Mouse (Mus musculus) spleen, postnatal 4 days (tissue): Measurements from ENCODE around the gene Apol9a.
"Not testable (repeated sequence)": the region's sequence is repeated elsewhere in the genome, so short reads cannot be mapped to it uniquely, and the experiment has no call there.

Experiments
- DNase-seq, 2 experiments: peaks; one replicate each; pipeline ENCODE4 v3.0.0; 2022; ENCODE audit warnings: low spot score in 2 of 2

Gene Apol9a

GRCm38 (mm10) chr15:77411035-77411434 is at the start of gene Apol9a:
TSS of gene Apol9a (minus strand) at chr15:77411135.
- not testable (repeated sequence) for DNase-seq

DNA sequence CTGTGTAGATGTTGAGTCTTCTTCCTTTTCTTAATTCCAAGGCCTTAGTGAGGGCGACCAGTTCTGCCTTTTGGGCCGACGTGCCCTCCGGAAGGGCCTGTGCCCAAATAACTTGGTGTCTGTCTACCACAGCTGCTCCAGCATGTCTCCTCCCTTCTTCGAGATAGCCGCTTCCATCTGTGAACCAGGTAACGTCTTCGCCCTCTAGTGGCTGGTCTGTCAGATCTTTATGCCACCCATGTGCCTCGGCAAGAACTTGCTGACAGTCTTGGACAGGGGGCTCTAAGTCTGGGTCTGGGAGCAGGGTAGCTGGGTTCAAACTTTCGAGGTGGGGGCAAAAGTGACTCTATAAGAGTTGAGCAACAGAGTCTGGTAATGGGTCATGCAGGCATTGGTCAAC is 39.0 kb upstream of the Apol9a start:
- not testable (repeated sequence) for DNase-seq

- not testable (repeated sequence) for DNase-seq
Observed at GRCm38 (mm10) chr15:77447392-77447791, 36.5 kb upstream of the Apol9a start, which contains the start of gene Apol7b. TSS of gene Apol7b (minus strand) at chr15:77447492.

- DNase-seq, result not testable (repeated sequence)
Observed at GRCm38 (mm10) chr15:77445668-77446067, 34.7 kb upstream of the Apol9a start.

GRCm38 (mm10) chr15:77444746-77445145 is 33.8 kb upstream of the Apol9a start:
- DNase-seq, result not testable (repeated sequence)

- not testable (repeated sequence) for DNase-seq
Observed at GRCm38 (mm10) chr15:77428690-77429448, 17.9 kb upstream of the Apol9a start.

DNA sequence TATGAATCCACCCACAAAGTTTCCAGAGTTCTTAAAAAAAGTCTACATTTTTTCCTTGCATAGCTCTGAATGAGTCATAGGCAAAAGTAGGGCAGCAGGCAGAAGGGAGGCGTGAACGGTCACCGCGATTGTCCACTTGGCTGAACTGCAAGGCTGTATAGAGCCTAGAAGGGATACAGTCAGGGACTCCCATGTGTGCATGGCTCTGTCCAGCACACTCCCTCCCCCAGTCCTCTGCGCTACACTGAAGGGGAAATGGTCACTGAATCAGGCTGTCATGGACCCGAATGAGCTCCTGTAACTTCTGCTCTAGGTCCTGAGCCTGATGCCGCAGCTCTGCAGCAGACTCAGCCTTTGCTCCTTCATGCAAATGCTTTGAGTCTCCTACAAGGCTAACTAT is 12.0 kb upstream of the Apol9a start:
- DNase-seq, result not testable (repeated sequence)

DNA sequence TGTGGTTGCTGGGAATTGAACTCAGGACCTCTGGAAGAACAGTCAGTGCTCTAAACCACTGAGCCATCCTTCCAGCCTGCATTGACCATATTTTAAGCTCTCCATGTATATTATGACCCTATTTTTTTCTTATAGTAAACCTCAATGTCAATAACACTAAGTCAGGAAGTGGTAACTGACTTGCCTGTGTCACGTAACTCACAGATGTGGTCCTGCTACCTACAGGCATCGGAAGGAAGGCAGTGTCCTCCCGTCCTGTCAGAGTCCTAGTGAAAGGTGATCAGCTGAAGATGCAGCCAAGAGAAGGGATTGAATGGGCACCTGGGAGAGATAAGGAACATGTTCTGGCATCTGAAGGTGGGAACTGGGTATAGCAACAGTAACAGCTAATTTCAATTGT is 8.7 kb upstream of the Apol9a start:
- DNase-seq, result not testable (repeated sequence)

GRCm38 (mm10) chr15:77416655-77417333 is 5.9 kb upstream of the Apol9a start:
- not testable (repeated sequence) for DNase-seq

GRCm38 (mm10) chr15:77415653-77416052 is 4.7 kb upstream of the Apol9a start:
- not testable (repeated sequence) for DNase-seq

GRCm38 (mm10) chr15:77412695-77413094 is 1.8 kb upstream of the Apol9a start:
- not testable (repeated sequence) for DNase-seq

DNA sequence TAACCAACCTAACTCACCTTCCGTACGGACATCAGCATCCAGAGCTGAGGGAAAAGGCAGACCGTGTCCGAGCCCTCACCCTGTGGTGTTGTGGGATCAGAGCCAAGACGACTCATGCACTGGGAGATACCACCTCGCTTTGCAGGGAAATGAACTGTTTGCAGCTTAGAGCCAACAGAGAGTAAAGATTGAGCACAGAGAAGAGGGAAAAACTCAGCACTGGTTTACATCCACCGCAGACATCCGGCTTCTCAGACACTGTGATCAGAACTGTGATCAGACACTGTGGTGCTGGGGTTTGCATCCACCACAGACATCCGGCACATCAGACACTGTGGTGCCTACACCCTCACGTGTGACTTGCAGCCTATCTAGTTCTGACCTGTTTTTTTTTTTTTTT is 4.6 kb downstream of the Apol9a start:
- DNase-seq, result peak in 1 of 2 experiments; percentile 33

DNA sequence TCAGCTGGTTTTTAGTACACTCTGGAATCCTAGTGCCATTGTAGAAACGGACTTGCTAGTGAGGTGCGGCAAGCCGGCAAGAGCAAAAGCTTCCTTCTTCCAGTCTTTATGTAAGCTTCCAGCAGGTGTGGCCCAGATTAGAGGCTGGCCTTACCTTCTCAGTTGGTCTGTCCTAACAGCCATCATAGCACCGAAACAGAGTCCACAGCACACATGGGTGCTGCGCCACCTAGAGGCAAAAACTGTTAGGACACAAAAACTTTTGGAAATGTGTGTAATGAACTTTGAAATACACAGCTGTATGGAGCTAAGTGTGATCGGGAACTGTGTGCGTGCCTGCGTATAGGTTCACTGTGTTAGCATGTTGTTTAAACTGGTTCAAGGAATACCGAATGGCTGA is 11.9 kb downstream of the Apol9a start, which contains the start of gene Apol7a:
TSS of gene Apol7a (minus strand) at position 84 of the 400 bp plus-strand sequence.
- DNase-seq, result not testable (repeated sequence)

GRCm38 (mm10) chr15:77397450-77398132 is 13.3 kb downstream of the Apol9a start:
- DNase-seq, result not testable (repeated sequence)

DNA sequence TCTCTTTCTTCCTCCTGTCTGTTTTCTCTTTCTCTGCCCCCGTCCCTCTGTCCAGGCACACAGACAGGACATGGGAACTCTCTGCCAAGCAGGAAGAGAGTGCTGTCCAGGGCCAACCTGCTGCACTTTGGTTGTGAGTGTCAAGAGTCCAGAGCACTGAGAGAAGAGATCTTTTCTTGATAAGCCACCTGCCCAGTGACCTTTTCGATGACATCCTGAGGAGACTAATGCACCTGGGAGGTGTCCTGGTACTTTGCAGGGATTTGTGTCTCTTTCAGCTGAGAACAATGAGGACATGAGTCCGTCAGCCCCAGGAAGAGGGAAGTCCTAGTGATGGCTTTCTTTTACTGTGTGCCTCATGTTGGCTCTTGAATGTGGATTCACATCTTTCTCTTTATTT is 17.1 kb downstream of the Apol9a start:
- not testable (repeated sequence) for DNase-seq

GRCm38 (mm10) chr15:77387462-77387861 is 23.5 kb downstream of the Apol9a start:
- no peak for DNase-seq

DNA sequence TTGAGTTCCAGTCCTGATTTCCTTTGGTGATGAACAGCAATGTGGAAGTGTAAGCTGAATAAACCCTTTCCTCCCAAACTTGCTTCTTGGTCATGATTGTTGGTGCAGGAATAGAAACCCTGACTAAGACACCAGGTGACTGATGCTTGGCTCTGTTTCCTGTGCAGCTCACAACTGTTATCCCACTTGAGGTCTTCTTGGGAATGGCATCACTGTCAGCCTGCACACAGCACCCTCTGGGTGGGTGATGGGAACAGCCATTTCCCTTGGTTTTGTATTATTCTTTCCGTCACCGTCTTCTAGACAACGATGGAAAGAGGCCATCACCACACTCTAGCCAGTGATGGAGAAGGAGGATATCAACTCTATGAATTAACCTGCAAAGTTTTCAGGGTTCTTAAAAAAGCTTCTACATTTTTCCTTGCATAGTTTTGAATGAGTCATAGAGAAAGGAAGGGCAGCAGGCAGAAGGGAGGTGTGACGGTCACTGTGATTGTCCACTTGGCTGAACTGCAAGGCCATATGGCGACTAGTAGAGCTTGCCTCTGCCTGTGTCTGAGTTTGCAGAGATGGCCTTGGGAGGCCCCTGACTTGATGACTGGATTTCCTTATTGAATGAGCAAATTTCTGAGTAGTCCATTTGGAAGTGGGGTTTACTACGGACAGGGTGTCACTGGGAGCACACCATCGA is 26.4 kb downstream of the Apol9a start:
- no peak for DNase-seq

GRCm38 (mm10) chr15:77382880-77383279 is 28.1 kb downstream of the Apol9a start:
- no peak for DNase-seq

GRCm38 (mm10) chr15:77382271-77382850 is 28.6 kb downstream of the Apol9a start:
- no peak for DNase-seq

DNA sequence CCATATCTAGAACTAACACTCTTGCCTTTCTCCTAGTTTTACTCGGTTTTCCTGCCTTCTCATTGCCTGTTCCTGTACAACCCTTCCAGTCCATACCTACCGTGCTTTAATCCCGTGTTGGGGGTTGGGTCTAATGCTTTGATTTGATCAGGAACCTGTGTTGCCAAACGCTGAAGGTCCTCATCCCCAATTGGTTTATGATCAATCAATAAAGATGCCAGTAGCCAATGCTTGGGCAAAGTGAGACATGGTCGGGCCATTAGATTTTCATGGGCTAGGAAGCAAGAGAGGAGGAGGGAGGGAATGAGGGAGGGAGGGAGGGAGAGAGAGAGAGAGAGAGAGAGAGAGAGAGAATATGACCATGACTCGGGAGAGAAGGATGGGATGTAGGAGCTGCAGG is 29.5 kb downstream of the Apol9a start:
- DNase-seq, result no peak

DNA sequence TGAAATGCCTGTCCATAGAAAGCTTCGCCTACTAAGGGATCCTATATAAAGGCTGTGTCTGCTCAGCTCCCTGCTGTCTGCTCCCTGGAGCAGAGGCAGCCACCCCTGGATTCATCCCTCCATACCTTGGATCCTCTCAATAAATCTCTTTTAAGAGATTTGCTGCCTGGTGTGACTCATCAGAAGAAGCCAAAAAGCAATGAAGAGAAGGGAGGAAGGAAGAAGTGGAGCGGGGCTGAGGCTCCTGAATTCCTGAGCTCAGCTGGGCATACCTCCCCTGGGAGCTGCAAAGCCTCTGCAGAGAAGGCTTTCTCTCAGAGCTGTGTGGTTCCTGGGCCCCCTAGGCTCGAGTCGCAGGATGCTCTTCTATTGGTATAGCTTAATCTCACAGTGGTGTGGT is 31.0 kb downstream of the Apol9a start:
- DNase-seq, result no peak
